Mouse (Mus musculus) adipocyte (in vitro differentiated cells): Measurements from ENCODE around the gene Lef1.
A peak's percentile ranks its signal among the peaks of the same experiment; 100 is the strongest.

Experiments
- DNase-seq: peaks from one replicate; pipeline ENCODE4 v3.0.0-alpha.2; 2016; ENCODE audit warnings: low spot score

The Lef1 gene

GRCm38 (mm10) chr3:131110191-131111150 is at the start of gene Lef1:
Lef1 (plus strand) TSS chr3:131110471.
- DNase-seq, result peak; percentile 77

GRCm38 (mm10) chr3:131065001-131065400 is 45.3 kb upstream of the Lef1 start:
- DNase-seq, result no peak

- DNase-seq, result no peak
These were observed 44.1 kb upstream of the Lef1 start for GRCm38 (mm10) chr3:131066171-131066570.

- DNase-seq, result no peak
These were observed 42.3 kb upstream of the Lef1 start for GRCm38 (mm10) chr3:131068000-131068399.

GRCm38 (mm10) chr3:131070210-131070609 is 40.1 kb upstream of the Lef1 start:
- no peak for DNase-seq

- no peak for DNase-seq
These were observed 37.6 kb upstream of the Lef1 start for GRCm38 (mm10) chr3:131072661-131073060.

GRCm38 (mm10) chr3:131073946-131074345 is 36.3 kb upstream of the Lef1 start:
- no peak for DNase-seq

GRCm38 (mm10) chr3:131078041-131078621 is 32.1 kb upstream of the Lef1 start:
- DNase-seq, result no peak

GRCm38 (mm10) chr3:131078719-131079118 is 31.6 kb upstream of the Lef1 start:
- DNase-seq, result no peak

GRCm38 (mm10) chr3:131083722-131084121 is 26.5 kb upstream of the Lef1 start:
- DNase-seq, result no peak

GRCm38 (mm10) chr3:131084718-131085561 is 25.3 kb upstream of the Lef1 start:
- DNase-seq, result no peak

- DNase-seq, result no peak
These were observed 24.3 kb upstream of the Lef1 start for GRCm38 (mm10) chr3:131085978-131086377.

- DNase-seq, result no peak
These were observed 20.6 kb upstream of the Lef1 start for GRCm38 (mm10) chr3:131089721-131090120.

GRCm38 (mm10) chr3:131092113-131092512 is 18.2 kb upstream of the Lef1 start:
- no peak for DNase-seq

- DNase-seq, result no peak
These were observed 16.5 kb upstream of the Lef1 start for GRCm38 (mm10) chr3:131093736-131094135.

- no peak for DNase-seq
These were observed 14.2 kb upstream of the Lef1 start for GRCm38 (mm10) chr3:131096105-131096504.

- DNase-seq, result no peak
These were observed 8.0 kb upstream of the Lef1 start for GRCm38 (mm10) chr3:131102191-131102774.

GRCm38 (mm10) chr3:131105362-131105761 is 4.9 kb upstream of the Lef1 start:
- no peak for DNase-seq

GRCm38 (mm10) chr3:131105940-131106401 is 4.3 kb upstream of the Lef1 start:
- DNase-seq, result no peak

GRCm38 (mm10) chr3:131106451-131107291 is 3.6 kb upstream of the Lef1 start:
- DNase-seq, result no peak
